Mouse (Mus musculus) right cerebral cortex, postnatal 36 days (tissue): ENCODE measurements around the gene Olfr294.

Experiments
- DNase-seq, 2 experiments: peaks; one replicate each; pipeline ENCODE4 v3.0.0; 2022; ENCODE audit warnings: low spot score in 2 of 2, mixed read lengths in 1 of 2

The Olfr294 gene

GRCm38 (mm10) chr7:86616543-86616942 lies at the start of gene Olfr294:
TSS of gene Olfr294 (minus strand) at chr7:86616643.
- no peak for DNase-seq

GRCm38 (mm10) chr7:86648761-86649160 lies 32.3 kb upstream of the Olfr294 start, which contains the start of gene Olfr293:
TSS of gene Olfr293 (plus strand) at chr7:86649061.
- no peak for DNase-seq

- no peak for DNase-seq
Measured at GRCm38 (mm10) chr7:86583562-86583961, 32.9 kb downstream of the Olfr294 start, which contains the start of gene Olfr295. TSS of gene Olfr295 (plus strand) at chr7:86583862.
